Mouse (Mus musculus) brain, embryonic 18.5 days (tissue): ENCODE measurements around the gene Rtl9.

Source experiments
- DNase-seq: peaks from one replicate; pipeline ENCODE4 v3.0.0-alpha.2; 2012; ENCODE audit warnings: low read depth, low spot score

Gene Rtl9

GRCm38 (mm10) chrX:143099044-143099754 is at the start of gene Rtl9:
Gene Rtl9, plus strand, starts transcription at chrX:143099594.
- DNase-seq, result no peak

- DNase-seq, result no peak
Observed at GRCm38 (mm10) chrX:143051478-143051877, 47.9 kb upstream of the Rtl9 start.

- no peak for DNase-seq
Observed at GRCm38 (mm10) chrX:143051921-143052320, 47.5 kb upstream of the Rtl9 start.

- DNase-seq, result no peak
Observed at GRCm38 (mm10) chrX:143058829-143059228, 40.6 kb upstream of the Rtl9 start.

- no peak for DNase-seq
Observed at GRCm38 (mm10) chrX:143062641-143063355, 36.6 kb upstream of the Rtl9 start.

- no peak for DNase-seq
Observed at GRCm38 (mm10) chrX:143063780-143064179, 35.6 kb upstream of the Rtl9 start.

GRCm38 (mm10) chrX:143064288-143064687 is 35.1 kb upstream of the Rtl9 start:
- no peak for DNase-seq

- DNase-seq, result no peak
Observed at GRCm38 (mm10) chrX:143066320-143067114, 32.9 kb upstream of the Rtl9 start.

- DNase-seq, result no peak
Observed at GRCm38 (mm10) chrX:143067115-143067514, 32.3 kb upstream of the Rtl9 start.

GRCm38 (mm10) chrX:143067576-143067975 is 31.8 kb upstream of the Rtl9 start:
- DNase-seq, result no peak

- DNase-seq, result no peak
Observed at GRCm38 (mm10) chrX:143080458-143081336, 18.7 kb upstream of the Rtl9 start.

GRCm38 (mm10) chrX:143082732-143083131 is 16.7 kb upstream of the Rtl9 start:
- no peak for DNase-seq

GRCm38 (mm10) chrX:143088225-143088624 is 11.2 kb upstream of the Rtl9 start:
- DNase-seq, result no peak

- DNase-seq, result no peak
Observed at GRCm38 (mm10) chrX:143090904-143091588, 8.3 kb upstream of the Rtl9 start.

- DNase-seq, result no peak
Observed at GRCm38 (mm10) chrX:143097551-143097950, 1.8 kb upstream of the Rtl9 start.

GRCm38 (mm10) chrX:143103146-143103545 is 3.8 kb downstream of the Rtl9 start:
- DNase-seq, result no peak

GRCm38 (mm10) chrX:143105866-143106265 is 6.5 kb downstream of the Rtl9 start:
- no peak for DNase-seq

GRCm38 (mm10) chrX:143112546-143112945 is 13.2 kb downstream of the Rtl9 start:
- DNase-seq, result no peak
